Mouse (Mus musculus): ENCODE measurements around the gene Lamtor3.

DNA sequence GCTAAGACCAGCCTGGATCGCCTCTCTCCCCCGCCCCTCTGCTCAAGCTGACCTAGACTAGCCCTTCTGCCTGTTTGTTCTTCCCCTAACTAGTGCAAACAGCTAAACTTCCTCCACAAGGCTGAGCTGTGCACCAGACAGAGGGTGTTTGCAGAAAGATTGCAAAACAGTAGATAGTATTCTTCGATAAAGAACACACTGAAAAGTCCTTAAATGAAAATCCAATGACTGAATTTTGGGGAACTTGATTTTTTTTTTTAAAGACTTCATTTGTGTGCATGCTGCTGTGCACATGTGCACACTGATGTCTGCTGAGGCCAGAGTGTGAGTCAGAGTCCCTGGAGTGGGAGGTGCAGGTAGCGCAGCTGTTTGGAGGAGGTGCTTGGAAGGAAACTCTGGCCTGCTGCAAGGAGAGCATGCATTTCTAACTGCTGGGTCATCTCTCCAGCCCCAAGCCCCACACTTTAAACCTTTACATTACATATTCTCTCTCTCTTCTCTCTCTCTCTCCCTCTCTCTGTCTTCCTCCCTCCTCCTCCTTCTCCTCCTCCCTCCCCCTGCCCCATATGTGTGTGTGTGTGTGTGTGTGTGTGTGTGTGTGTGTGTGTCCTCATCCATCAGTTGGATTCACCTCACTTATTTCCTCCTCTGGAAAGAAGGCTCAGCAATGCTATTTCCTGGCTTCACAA lies 34.1 kb downstream of the Lamtor3 start:
- TF ChIP-seq POLR2A (IDR thresholded peaks at IDR 0.05; ENCODE audit: control insufficient read depth, extremely low read depth, insufficient read depth, low read length, poor library complexity) (no peak), CTCF (IDR thresholded peaks at IDR 0.05; ENCODE audit: borderline replicate concordance, control insufficient read depth, extremely low read depth, insufficient read depth, low read length, poor library complexity) (no peak)

Measured in thymus, adult 2 months (tissue).